Comparison of ENCODE assay signal across 16 mouse cellular contexts in genomic region chr7:6850321-6850720, GRCm38 (mm10).
"Had no signal": no experiment of that assay in that cellular context is flagged by ENCODE, and none has a peak within 500 bp of the region (broad histone marks: within the 10 kb centered on the region; RNA-seq: fewer than 3 reads in every experiment).

No protein-coding gene starts in this region.

- H3K27ac ChIP-seq: neural tube, embryonic 13.5 days; neural tube, embryonic 15.5 days; stomach, embryonic 15.5 days; stomach, postnatal 0 days had no signal

- H3K36me3 ChIP-seq: neural tube, embryonic 13.5 days; neural tube, embryonic 15.5 days; stomach, embryonic 15.5 days had no signal

- H3K9me3 ChIP-seq: neural tube, embryonic 13.5 days; neural tube, embryonic 15.5 days; stomach, embryonic 15.5 days had no signal

- H3K4me3 ChIP-seq: neural tube, embryonic 13.5 days; neural tube, embryonic 15.5 days; stomach, embryonic 15.5 days had no signal

- DNase-seq: retina, postnatal 1 day; right cerebral cortex, adult 18-20 months; right cerebral cortex, postnatal 14 days; right cerebral cortex, postnatal 25 days; right cerebral cortex, postnatal 4 days; spleen, adult 18-20 months; thymus, adult 18-20 months; thymus, adult 2 months; thymus, postnatal 14 days; thymus, postnatal 25 days; thymus, postnatal 36 days; thymus, postnatal 4 days had no signal

- H3K27me3 ChIP-seq: neural tube, embryonic 13.5 days; neural tube, embryonic 15.5 days; stomach, embryonic 15.5 days had no signal

- H3K4me1 ChIP-seq: stomach, embryonic 15.5 days had no signal
